Mouse (Mus musculus): Measurements from ENCODE around the gene Gm43518. TPM values are rescaled to one million over a fixed set of nuclear protein-coding genes. Genes with fewer than 3 reads are reported as not detected.

The Gm43518 gene
- polyA plus RNA-seq, 1 experiment from 2014 or later: 0.67 TPM

- Histone ChIP-seq H3K36me3 (replicated peaks; ENCODE audit: insufficient read depth, low read length) (no peaks in the 10 kb centered on the region), H3K4me2 (ENCODE audit: low read depth, low read length) (no peak overlapping the region), H3K4me3 (ENCODE audit: low read depth, low read length) (no peak overlapping the region), H3K9me3 (ENCODE audit: low read length) (no peaks in the 10 kb centered on the region), H3K4me1 (ENCODE audit: insufficient read depth) (peaks cover 3% of the 10 kb centered on the region), H3K27ac (ENCODE audit: low read depth) (no peak overlapping the region), H3K9ac (replicated peaks) (no peak overlapping the region), H3K27me3 (ENCODE audit: insufficient read depth, low read length) (peaks cover 6% of the 10 kb centered on the region; the same call in 1 of the 2 replicates)
- DNase-seq (no peak), ATAC-seq (no peak)
- 79% methylated on average over 4 of the region's 4 CpGs for WGBS (ENCODE audit: insufficient replicate concordance)
- no peak for TF ChIP-seq CTCF (IDR thresholded peaks at IDR 0.05; ENCODE audit: low read depth)
- no peak for TF ChIP-seq EP300 (IDR thresholded peaks at IDR 0.05; ENCODE audit: low read depth)
These were observed 43.4 kb downstream of the Gm43518 start for GRCm38 (mm10) chr5:123970576-123970975.

GRCm38 (mm10) chr5:123972453-123972852 is 45.2 kb downstream of the Gm43518 start:
- Histone ChIP-seq H3K4me2 (ENCODE audit: low read depth, low read length) (no peak overlapping the region), H3K36me3 (replicated peaks; ENCODE audit: insufficient read depth, low read length) (no peaks in the 10 kb centered on the region), H3K27ac (ENCODE audit: low read depth) (no peak overlapping the region), H3K9me3 (ENCODE audit: low read length) (no peaks in the 10 kb centered on the region), H3K4me1 (ENCODE audit: insufficient read depth) (peaks cover 15% of the 10 kb centered on the region), H3K4me3 (ENCODE audit: low read depth, low read length) (no peak overlapping the region), H3K9ac (replicated peaks) (no peak overlapping the region), H3K27me3 (ENCODE audit: insufficient read depth, low read length) (peaks cover 6% of the 10 kb centered on the region; the same call in 1 of the 2 replicates)
- DNase-seq: no peak
- TF ChIP-seq CTCF (IDR thresholded peaks at IDR 0.05; ENCODE audit: low read depth): no peak
- no peak for TF ChIP-seq EP300 (IDR thresholded peaks at IDR 0.05; ENCODE audit: low read depth)
- WGBS (ENCODE audit: insufficient replicate concordance): 56% methylated on average over 6 of the region's 6 CpGs
- ATAC-seq: no peak

GRCm38 (mm10) chr5:123973299-123974178 is 46.3 kb downstream of the Gm43518 start, which contains the start of gene Hip1r:
TSS of gene Hip1r (plus strand) at chr5:123973628.
- Histone ChIP-seq H3K9ac (replicated peaks) (peak within 1 kb of the TSS; percentile 82), H3K27me3 (ENCODE audit: insufficient read depth, low read length) (peaks cover 6% of the 10 kb centered on the region; the same call in 1 of the 2 replicates), H3K4me1 (ENCODE audit: insufficient read depth) (peaks cover 23% of the 10 kb centered on the region), H3K36me3 (replicated peaks; ENCODE audit: insufficient read depth, low read length) (no peaks in the 10 kb centered on the region), H3K4me2 (ENCODE audit: low read depth, low read length) (peak within 1 kb of the TSS; percentile 89), H3K4me3 (ENCODE audit: low read depth, low read length) (peak within 1 kb of the TSS; percentile 72), H3K27ac (ENCODE audit: low read depth) (peak within 1 kb of the TSS; percentile 91), H3K9me3 (ENCODE audit: low read length) (no peaks in the 10 kb centered on the region)
- DNase-seq: peak; percentile 92
- TF ChIP-seq CTCF (IDR thresholded peaks at IDR 0.05; ENCODE audit: low read depth) (no peak), EP300 (IDR thresholded peaks at IDR 0.05; ENCODE audit: low read depth) (no peak)
- WGBS (ENCODE audit: insufficient replicate concordance): under 1% methylated on average over 62 of the region's 106 CpGs
- ATAC-seq: peak; percentile 79

- peaks cover 6% of the 10 kb centered on the region; the same call in 1 of the 2 replicates for H3K27me3 ChIP-seq (ENCODE audit: insufficient read depth, low read length)
- H3K27ac ChIP-seq (ENCODE audit: low read depth): peak overlapping the region; percentile 91
- peaks cover 25% of the 10 kb centered on the region for H3K4me1 ChIP-seq (ENCODE audit: insufficient read depth)
- peak overlapping the region; percentile 89 for H3K4me2 ChIP-seq (ENCODE audit: low read depth, low read length)
- peak overlapping the region; percentile 82 for H3K9ac ChIP-seq (replicated peaks)
- no peaks in the 10 kb centered on the region for H3K36me3 ChIP-seq (replicated peaks; ENCODE audit: insufficient read depth, low read length)
- TF ChIP-seq EP300 (IDR thresholded peaks at IDR 0.05; ENCODE audit: low read depth) (no peak), CTCF (IDR thresholded peaks at IDR 0.05; ENCODE audit: low read depth) (no peak)
- no peak for DNase-seq
- no peak for ATAC-seq
- H3K4me3 ChIP-seq (ENCODE audit: low read depth, low read length): peak overlapping the region; percentile 72
- WGBS (ENCODE audit: insufficient replicate concordance): 2% methylated on average over 14 of the region's 14 CpGs
- no peaks in the 10 kb centered on the region for H3K9me3 ChIP-seq (ENCODE audit: low read length)
These were observed 46.9 kb downstream of the Gm43518 start for GRCm38 (mm10) chr5:123974179-123974485.

GRCm38 (mm10) chr5:123974616-123975111 is 47.4 kb downstream of the Gm43518 start:
- H3K4me3 ChIP-seq (ENCODE audit: low read depth, low read length): peak overlapping the region; percentile 72
- 0 out of 2 replicates have a peak, but pooled peaks have one; percentile 16 for TF ChIP-seq EP300 (IDR thresholded peaks at IDR 0.05; ENCODE audit: low read depth)
- TF ChIP-seq CTCF (IDR thresholded peaks at IDR 0.05; ENCODE audit: low read depth): no peak
- no peaks in the 10 kb centered on the region for H3K9me3 ChIP-seq (ENCODE audit: low read length)
- ATAC-seq (no peak), DNase-seq (no peak)
- H3K27ac ChIP-seq (ENCODE audit: low read depth): peak overlapping the region; percentile 91
- 18% methylated on average over 11 of the region's 11 CpGs for WGBS (ENCODE audit: insufficient replicate concordance)
- H3K4me1 ChIP-seq (ENCODE audit: insufficient read depth): peaks cover 30% of the 10 kb centered on the region
- H3K4me2 ChIP-seq (ENCODE audit: low read depth, low read length): peak overlapping the region; percentile 89
- peaks cover 6% of the 10 kb centered on the region; the same call in 1 of the 2 replicates for H3K27me3 ChIP-seq (ENCODE audit: insufficient read depth, low read length)
- H3K9ac ChIP-seq (replicated peaks): peak overlapping the region; percentile 10; the same call in 1 of the 2 replicates
- no peaks in the 10 kb centered on the region for H3K36me3 ChIP-seq (replicated peaks; ENCODE audit: insufficient read depth, low read length)

- no peak for ATAC-seq
- WGBS (ENCODE audit: insufficient replicate concordance): 34% methylated on average over 6 of the region's 6 CpGs
- peaks cover 6% of the 10 kb centered on the region; the same call in 1 of the 2 replicates for H3K27me3 ChIP-seq (ENCODE audit: insufficient read depth, low read length)
- no peaks in the 10 kb centered on the region for H3K9me3 ChIP-seq (ENCODE audit: low read length)
- H3K4me2 ChIP-seq (ENCODE audit: low read depth, low read length): peak overlapping the region; percentile 89
- peak overlapping the region; percentile 72 for H3K4me3 ChIP-seq (ENCODE audit: low read depth, low read length)
- H3K4me1 ChIP-seq (ENCODE audit: insufficient read depth): peaks cover 37% of the 10 kb centered on the region
- H3K27ac ChIP-seq (ENCODE audit: low read depth): peak overlapping the region; percentile 91
- H3K36me3 ChIP-seq (replicated peaks; ENCODE audit: insufficient read depth, low read length): no peaks in the 10 kb centered on the region
- H3K9ac ChIP-seq (replicated peaks): peak overlapping the region; percentile 44; the same call in 1 of the 2 replicates
- DNase-seq: no peak
- TF ChIP-seq EP300 (IDR thresholded peaks at IDR 0.05; ENCODE audit: low read depth): no peak
- TF ChIP-seq CTCF (IDR thresholded peaks at IDR 0.05; ENCODE audit: low read depth): no peak
These were observed 48.5 kb downstream of the Gm43518 start for GRCm38 (mm10) chr5:123975668-123976180.
